Mouse (Mus musculus): ENCODE results near the gene Vav3. TPM values are rescaled to one million over a fixed set of nuclear protein-coding genes. Genes with fewer than 3 reads are reported as not detected.

Gene Vav3
- polyA plus RNA-seq, 1 experiment from 2014 or later, result 28.3 TPM

DNA sequence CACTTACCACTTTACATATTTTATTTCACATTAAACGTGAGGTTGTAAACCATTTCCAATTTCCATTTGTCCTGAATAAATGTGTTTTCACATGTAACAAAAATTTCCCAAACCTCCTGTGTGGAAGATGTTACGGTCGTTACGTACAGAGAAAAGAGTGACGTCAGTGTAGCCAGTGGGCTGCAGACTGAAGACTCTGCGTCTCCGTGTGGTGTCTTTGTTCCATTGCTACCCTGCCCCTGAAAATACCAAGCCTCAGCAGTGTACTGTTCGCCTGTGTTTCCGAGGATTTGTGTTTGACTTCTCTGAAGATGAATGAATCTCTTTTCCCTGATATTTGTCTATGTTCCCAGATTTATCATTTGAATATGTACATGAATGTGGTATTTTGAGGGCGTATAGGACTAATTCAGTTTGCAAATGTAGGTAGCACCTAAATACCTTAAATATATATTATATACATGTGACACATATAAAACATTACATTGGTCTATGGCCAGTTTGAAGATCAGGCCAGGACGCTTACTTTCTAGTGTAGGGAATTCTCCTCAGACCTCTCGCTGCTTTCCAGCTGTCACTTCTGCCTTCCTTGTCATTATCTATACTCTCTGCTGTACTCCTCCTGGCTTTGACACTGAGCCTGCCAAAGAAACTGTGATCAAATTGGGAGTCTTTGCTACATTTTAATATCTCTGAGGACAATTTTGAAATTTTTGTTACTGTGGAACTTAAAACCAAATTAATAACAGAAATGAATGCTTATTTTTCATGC is 312.6 kb downstream of the Vav3 start:
- ATAC-seq (replicated peaks; ENCODE audit: low FRiP score, low read depth), result no peak

DNA sequence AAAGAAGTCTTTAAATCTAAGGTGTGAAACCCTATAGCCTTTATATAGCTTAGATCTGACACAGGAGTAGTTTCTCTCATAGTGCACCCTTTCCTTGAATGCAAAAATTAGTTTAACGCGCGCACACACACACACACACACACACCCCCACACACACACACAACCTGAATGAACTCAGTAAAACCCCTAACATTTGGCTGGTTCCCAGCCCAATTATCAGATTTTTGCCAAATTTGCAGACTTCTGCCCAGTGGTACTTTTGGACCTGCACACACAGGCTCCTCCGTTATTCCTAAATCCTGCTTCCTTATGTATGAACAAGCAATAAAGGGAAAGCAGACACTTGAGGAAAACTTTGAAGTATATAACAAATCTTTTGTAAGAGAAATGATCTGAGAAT is 313.9 kb downstream of the Vav3 start:
- no peak for TF ChIP-seq CTCF (IDR thresholded peaks at IDR 0.05; ENCODE audit: low read depth)
- Histone ChIP-seq H3K36me3 (ENCODE audit: insufficient read depth, low read length) (no peaks in the 10 kb centered on the region), H3K9ac (ENCODE audit: low read depth, low read length) (no peak overlapping the region), H3K9me3 (replicated peaks; ENCODE audit: low read length) (no peaks in the 10 kb centered on the region), H3K4me1 (replicated peaks; ENCODE audit: insufficient read depth, low read length) (no peaks in the 10 kb centered on the region), H3K27ac (no peak overlapping the region), H3K27me3 (ENCODE audit: insufficient read depth, low read length) (no peaks in the 10 kb centered on the region), H3K4me2 (ENCODE audit: low read length) (no peak overlapping the region), H3K4me3 (replicated peaks; ENCODE audit: low read depth, low read length) (no peak overlapping the region)
- 96% methylated on average over 4 of the region's 4 CpGs for WGBS
- DNase-seq (ENCODE audit: low spot score) (no peak), ATAC-seq (replicated peaks; ENCODE audit: low FRiP score, low read depth) (no peak)

More for the DNA sequence above, 312.6 kb downstream of the Vav3 start:
- TF ChIP-seq CTCF (IDR thresholded peaks at IDR 0.05; ENCODE audit: low read depth), result no peak
- H3K4me3 ChIP-seq (replicated peaks; ENCODE audit: low read depth, low read length), result no peak overlapping the region
- no peaks in the 10 kb centered on the region for H3K4me1 ChIP-seq (replicated peaks; ENCODE audit: insufficient read depth, low read length)
- 91% methylated on average over 12 of the region's 12 CpGs for WGBS
- no peak overlapping the region for H3K27ac ChIP-seq
- H3K27me3 ChIP-seq (ENCODE audit: insufficient read depth, low read length), result no peaks in the 10 kb centered on the region
- H3K36me3 ChIP-seq (ENCODE audit: insufficient read depth, low read length), result no peaks in the 10 kb centered on the region
- no peak overlapping the region for H3K9ac ChIP-seq (ENCODE audit: low read depth, low read length)
- H3K4me2 ChIP-seq (ENCODE audit: low read length), result no peak overlapping the region
- H3K9me3 ChIP-seq (replicated peaks; ENCODE audit: low read length), result no peaks in the 10 kb centered on the region
- DNase-seq (ENCODE audit: low spot score), result no peak

DNA sequence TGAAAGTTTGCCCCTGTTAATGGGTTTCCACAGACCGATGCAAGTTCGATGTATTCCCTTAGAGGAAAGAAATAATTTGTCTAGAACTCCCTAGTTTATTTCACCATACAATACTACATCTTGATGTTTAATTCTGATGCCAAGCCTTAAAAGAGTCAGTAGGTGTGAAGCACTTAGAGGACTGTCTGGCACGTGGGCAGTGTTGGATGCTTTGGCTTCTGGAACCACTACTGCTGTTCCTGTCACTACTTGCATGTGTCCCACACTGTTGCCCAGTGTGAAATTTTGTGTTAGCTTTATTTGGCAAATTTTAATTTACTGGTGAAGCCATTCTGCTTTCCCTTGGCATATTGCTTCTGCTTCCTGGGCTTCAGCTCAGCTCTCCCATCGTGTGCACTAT is 331.3 kb downstream of the Vav3 start:
- 95% methylated on average over 4 of the region's 4 CpGs for WGBS
- H3K27ac ChIP-seq, result no peak overlapping the region
- DNase-seq (ENCODE audit: low spot score), result no peak
- no peaks in the 10 kb centered on the region for H3K9me3 ChIP-seq (replicated peaks; ENCODE audit: low read length)
- ATAC-seq (replicated peaks; ENCODE audit: low FRiP score, low read depth), result no peak
- H3K36me3 ChIP-seq (ENCODE audit: insufficient read depth, low read length), result no peaks in the 10 kb centered on the region
- no peak overlapping the region for H3K4me3 ChIP-seq (replicated peaks; ENCODE audit: low read depth, low read length)
- H3K27me3 ChIP-seq (ENCODE audit: insufficient read depth, low read length), result no peaks in the 10 kb centered on the region
- H3K4me2 ChIP-seq (ENCODE audit: low read length), result no peak overlapping the region
- TF ChIP-seq CTCF (IDR thresholded peaks at IDR 0.05; ENCODE audit: low read depth), result no peak
- no peaks in the 10 kb centered on the region for H3K4me1 ChIP-seq (replicated peaks; ENCODE audit: insufficient read depth, low read length)
- H3K9ac ChIP-seq (ENCODE audit: low read depth, low read length), result no peak overlapping the region

DNA sequence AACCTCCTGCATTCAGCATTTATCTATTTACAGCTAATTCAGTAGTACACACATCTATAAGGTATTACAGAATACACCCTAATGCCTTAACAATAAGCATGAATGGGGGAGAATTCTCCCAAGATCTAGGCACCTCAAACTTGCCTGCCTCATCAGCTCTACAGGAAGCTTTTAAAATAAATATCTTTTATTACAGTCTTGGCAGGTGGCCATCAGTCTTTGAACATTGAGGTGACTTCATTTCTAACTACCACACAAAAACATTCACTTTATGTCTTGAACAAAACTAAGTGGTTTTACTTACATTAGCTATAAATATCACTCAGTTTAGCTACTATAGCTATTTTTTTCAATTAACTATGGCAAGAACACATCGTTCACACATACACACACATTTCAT is 332.5 kb downstream of the Vav3 start:
- Histone ChIP-seq H3K4me2 (ENCODE audit: low read length) (no peak overlapping the region), H3K4me3 (replicated peaks; ENCODE audit: low read depth, low read length) (no peak overlapping the region), H3K9me3 (replicated peaks; ENCODE audit: low read length) (no peaks in the 10 kb centered on the region), H3K4me1 (replicated peaks; ENCODE audit: insufficient read depth, low read length) (no peaks in the 10 kb centered on the region), H3K36me3 (ENCODE audit: insufficient read depth, low read length) (no peaks in the 10 kb centered on the region), H3K27me3 (ENCODE audit: insufficient read depth, low read length) (no peaks in the 10 kb centered on the region), H3K9ac (ENCODE audit: low read depth, low read length) (no peak overlapping the region), H3K27ac (no peak overlapping the region)
- no peak for TF ChIP-seq CTCF (IDR thresholded peaks at IDR 0.05; ENCODE audit: low read depth)
- WGBS, result 70% methylated on average over 1 of the region's 1 CpGs
- DNase-seq (ENCODE audit: low spot score) (no peak), ATAC-seq (replicated peaks; ENCODE audit: low FRiP score, low read depth) (no peak)

DNA sequence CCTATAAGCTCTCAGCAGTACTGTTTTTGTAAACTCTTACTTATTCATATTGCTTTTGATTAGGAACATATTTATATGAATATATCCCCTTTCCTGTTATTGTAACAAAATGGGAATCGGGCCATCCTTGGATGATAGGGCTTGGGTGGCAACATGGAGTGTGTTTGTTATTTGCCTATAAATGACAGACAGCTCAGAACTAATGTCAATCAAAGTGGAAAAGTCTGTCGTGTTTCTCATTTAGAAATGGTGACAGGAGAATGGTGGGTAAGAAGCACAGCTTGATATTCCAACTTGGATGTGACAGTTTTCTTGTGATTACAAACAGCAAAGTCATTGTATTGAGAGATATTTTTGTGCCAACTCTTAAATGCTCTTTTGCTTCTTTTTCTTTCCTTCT is 339.8 kb downstream of the Vav3 start:
- DNase-seq (ENCODE audit: low spot score) (no peak), ATAC-seq (replicated peaks; ENCODE audit: low FRiP score, low read depth) (no peak)
- Histone ChIP-seq H3K4me2 (ENCODE audit: low read length) (no peak overlapping the region), H3K9ac (ENCODE audit: low read depth, low read length) (no peak overlapping the region), H3K4me3 (replicated peaks; ENCODE audit: low read depth, low read length) (no peak overlapping the region), H3K4me1 (replicated peaks; ENCODE audit: insufficient read depth, low read length) (no peaks in the 10 kb centered on the region), H3K9me3 (replicated peaks; ENCODE audit: low read length) (no peaks in the 10 kb centered on the region), H3K36me3 (ENCODE audit: insufficient read depth, low read length) (no peaks in the 10 kb centered on the region), H3K27ac (no peak overlapping the region), H3K27me3 (ENCODE audit: insufficient read depth, low read length) (no peaks in the 10 kb centered on the region)
- no peak for TF ChIP-seq CTCF (IDR thresholded peaks at IDR 0.05; ENCODE audit: low read depth)
- WGBS, result 84% methylated on average over 2 of the region's 2 CpGs

DNA sequence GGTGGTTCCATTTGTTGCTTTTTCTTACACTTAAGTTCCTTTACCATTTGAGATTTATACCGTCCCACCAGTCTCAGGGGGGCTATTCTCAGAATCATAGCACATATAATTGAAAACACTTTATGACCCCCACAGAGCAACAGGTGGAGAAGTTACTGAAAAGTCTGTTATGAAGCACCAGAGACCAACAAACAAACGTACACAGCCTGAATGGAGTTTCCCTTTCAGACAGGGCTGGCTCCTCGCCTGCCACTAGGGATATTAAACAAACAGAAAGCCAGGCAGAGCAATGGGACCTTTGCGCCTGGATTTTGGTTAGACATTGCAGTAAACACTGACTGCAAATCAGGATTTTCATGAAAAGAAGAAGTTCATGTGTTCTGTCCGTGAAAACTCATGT is 341.4 kb downstream of the Vav3 start:
- Histone ChIP-seq H3K4me3 (replicated peaks; ENCODE audit: low read depth, low read length) (no peak overlapping the region), H3K9me3 (replicated peaks; ENCODE audit: low read length) (no peaks in the 10 kb centered on the region), H3K4me1 (replicated peaks; ENCODE audit: insufficient read depth, low read length) (no peaks in the 10 kb centered on the region), H3K9ac (ENCODE audit: low read depth, low read length) (no peak overlapping the region), H3K27ac (no peak overlapping the region), H3K4me2 (ENCODE audit: low read length) (no peak overlapping the region), H3K36me3 (ENCODE audit: insufficient read depth, low read length) (no peaks in the 10 kb centered on the region), H3K27me3 (ENCODE audit: insufficient read depth, low read length) (no peaks in the 10 kb centered on the region)
- no peak for ATAC-seq (replicated peaks; ENCODE audit: low FRiP score, low read depth)
- no peak for DNase-seq (ENCODE audit: low spot score)
- WGBS, result 77% methylated on average over 5 of the region's 5 CpGs
- TF ChIP-seq CTCF (IDR thresholded peaks at IDR 0.05; ENCODE audit: low read depth), result no peak

Measured in kidney, postnatal 0 days (tissue).